Mouse (Mus musculus): Measurements from ENCODE around the gene C730034F03Rik.

The C730034F03Rik gene

GRCm38 (mm10) chr15:89475611-89476474 lies 46.5 kb downstream of the C730034F03Rik start:
- peak; percentile 96 to 97 for DNase-seq

DNA sequence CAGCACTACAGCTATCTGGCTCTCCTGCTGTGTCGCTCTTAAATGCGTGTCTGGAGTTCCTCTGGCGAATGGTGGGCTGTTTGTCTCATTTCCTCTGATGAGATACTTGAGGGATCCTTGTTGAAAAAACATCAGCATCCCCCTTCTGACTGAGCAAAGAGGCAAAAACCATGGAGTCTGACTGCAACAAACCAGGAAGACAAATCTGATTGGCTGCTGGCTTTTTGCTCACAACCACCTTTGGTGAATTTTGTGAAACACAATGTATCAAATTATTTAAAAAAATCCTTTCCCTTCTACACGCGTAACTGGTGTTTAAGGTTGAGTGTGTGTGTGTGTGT lies 47.1 kb downstream of the C730034F03Rik start:
- no peak for DNase-seq

- no peak for DNase-seq
Measured at GRCm38 (mm10) chr15:89477091-89477491, 47.7 kb downstream of the C730034F03Rik start, which contains the start of gene Arsa. TSS of gene Arsa (minus strand) at chr15:89477425.

DNA sequence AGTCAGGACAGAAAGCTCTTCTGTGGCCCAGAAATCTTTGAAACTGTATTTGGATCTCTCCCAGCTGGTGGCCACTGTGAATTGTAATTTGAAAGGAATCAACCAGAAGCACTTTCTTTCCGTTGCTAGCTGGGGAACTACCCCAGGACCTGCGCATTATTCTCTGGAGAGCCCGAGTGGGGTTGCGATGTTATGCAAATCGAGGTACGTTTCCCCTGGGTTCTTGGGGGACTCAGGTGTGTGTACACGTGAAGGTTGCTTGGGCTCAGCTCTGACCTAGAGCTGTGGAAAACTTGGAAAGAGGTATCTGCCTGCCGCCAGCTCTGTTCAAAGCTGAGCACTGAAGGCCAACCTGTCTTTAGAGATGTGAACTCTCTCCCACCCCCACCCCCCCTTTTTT lies 48.4 kb downstream of the C730034F03Rik start:
- DNase-seq = no peak

- DNase-seq = no peak
Measured at GRCm38 (mm10) chr15:89478622-89479021, 49.2 kb downstream of the C730034F03Rik start.

Measured in cerebellum, postnatal 14 days (tissue).